Mouse (Mus musculus) embryo, embryonic 11 days (tissue): ENCODE data around the gene Cybc1.

ENCODE experiments used
- DNase-seq: peaks from one replicate; pipeline ENCODE4 v3.0.0-alpha.2; 2015

The Cybc1 gene

GRCm38 (mm10) chr11:121204161-121205006 lies 24.7 kb downstream of the Cybc1 start, which contains the start of the genes Hexdc and Ogfod3:
TSS of gene Hexdc (plus strand) at chr11:121204433.
TSS of gene Ogfod3 (minus strand) at chr11:121204711.
- DNase-seq, result peak; percentile 98

GRCm38 (mm10) chr11:121203859-121204160 lies 25.3 kb downstream of the Cybc1 start:
- no peak for DNase-seq

- peak; percentile 52 for DNase-seq
Measured at GRCm38 (mm10) chr11:121201436-121202198, 27.5 kb downstream of the Cybc1 start.

GRCm38 (mm10) chr11:121200781-121201180 lies 28.3 kb downstream of the Cybc1 start:
- no peak for DNase-seq

- no peak for DNase-seq
Measured at GRCm38 (mm10) chr11:121199851-121200250, 29.3 kb downstream of the Cybc1 start.

- DNase-seq, result no peak
Measured at GRCm38 (mm10) chr11:121198622-121199021, 30.5 kb downstream of the Cybc1 start.

- DNase-seq, result no peak
Measured at GRCm38 (mm10) chr11:121193415-121193814, 35.7 kb downstream of the Cybc1 start.

GRCm38 (mm10) chr11:121192742-121193141 lies 36.4 kb downstream of the Cybc1 start:
- no peak for DNase-seq

- no peak for DNase-seq
Measured at GRCm38 (mm10) chr11:121189681-121190080, 39.4 kb downstream of the Cybc1 start.

GRCm38 (mm10) chr11:121176285-121177270 lies 52.5 kb downstream of the Cybc1 start:
- DNase-seq, result peak; percentile 69

- no peak for DNase-seq
Measured at GRCm38 (mm10) chr11:121174234-121174633, 54.9 kb downstream of the Cybc1 start.

GRCm38 (mm10) chr11:121173203-121173602 lies 55.9 kb downstream of the Cybc1 start:
- DNase-seq, result no peak
